Mouse (Mus musculus): ENCODE data around the gene Insl6.

The Insl6 gene

DNA sequence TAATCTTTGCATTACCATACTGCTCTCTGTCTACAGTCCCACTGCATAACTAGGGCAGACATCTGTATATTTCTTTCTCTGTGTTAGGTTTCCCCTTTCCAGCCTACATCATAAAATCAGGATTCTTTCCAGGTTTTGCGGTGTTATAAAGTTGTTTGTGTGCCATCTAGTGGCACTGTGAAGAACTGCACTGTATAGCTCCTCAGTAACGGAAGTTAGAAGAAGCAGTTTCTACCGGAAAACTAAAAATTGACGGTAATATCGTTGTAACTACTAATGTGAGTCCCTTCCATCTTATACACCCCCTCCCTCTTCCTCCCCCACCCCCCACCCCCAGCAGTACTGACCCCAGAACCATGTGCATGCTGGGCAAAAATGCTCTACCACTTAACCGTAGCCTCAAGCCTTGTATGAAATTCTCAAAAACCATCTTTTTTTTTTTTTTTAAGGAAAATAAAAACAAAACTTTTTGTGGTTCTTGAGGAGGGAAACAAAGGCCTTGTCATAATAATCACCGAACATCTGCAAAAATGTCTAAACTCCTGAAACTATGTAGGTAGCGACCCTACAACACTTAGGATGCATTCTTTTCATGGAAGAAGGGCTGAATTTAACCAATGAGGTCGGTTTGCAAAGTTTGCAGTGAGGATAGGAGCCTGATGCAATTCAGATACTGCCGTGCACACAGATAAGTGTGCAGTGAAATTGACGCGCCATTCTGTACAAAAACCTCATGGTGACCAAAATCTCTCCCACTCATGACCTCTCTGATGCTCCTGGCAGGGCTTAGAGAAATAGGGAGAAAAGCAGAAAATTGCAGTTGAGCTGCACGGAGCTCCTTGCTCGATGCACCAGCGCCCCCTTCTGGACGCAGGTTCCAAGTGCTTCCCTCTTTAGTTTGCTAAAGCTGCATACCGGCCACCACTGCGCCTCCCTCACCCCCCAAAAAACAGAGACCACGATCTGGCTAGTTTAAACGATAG lies 30.0 kb upstream of the Insl6 start:
- DNase-seq (ENCODE audit: low spot score in 2 of 2) = peak; percentile 82 to 89

DNA sequence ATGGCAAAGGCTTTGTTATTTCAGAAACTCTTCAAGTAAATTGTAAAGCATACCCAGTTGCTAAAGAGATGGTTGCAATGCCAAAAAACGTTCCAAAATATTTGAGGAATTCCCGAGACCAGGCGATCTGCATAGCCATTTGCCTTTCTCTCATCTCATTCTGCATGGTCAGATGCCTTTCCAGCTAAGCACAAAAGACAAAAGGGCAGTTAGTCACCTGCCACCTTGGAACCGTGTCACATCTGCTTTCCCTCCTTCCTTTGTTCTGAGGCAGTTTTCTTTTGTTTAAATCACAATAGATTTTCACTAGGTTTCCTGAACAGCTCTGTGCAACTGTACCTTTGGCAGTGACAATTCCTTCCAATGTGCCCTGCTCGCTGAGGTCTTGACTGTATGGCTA lies 25.8 kb upstream of the Insl6 start:
- no peak for DNase-seq (ENCODE audit: low spot score in 2 of 2)

DNA sequence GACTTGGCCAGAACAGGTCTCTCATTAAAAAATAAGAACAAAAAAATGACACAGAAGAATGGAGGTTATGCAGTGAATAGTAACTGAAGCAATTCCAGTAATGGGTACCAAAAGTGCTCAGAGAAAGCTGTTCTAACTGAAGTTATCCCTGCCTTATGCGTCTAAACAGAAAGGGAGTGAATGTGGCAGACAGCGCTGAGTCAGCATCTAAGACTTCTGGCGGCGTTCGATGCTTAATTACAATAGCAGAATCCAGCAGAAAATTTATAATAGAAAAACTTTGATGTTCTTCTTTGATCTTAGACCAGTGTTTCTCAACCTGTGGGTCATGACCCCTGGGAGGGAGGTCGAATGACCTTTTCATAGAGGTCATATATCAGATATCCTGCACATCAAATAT lies 20.5 kb upstream of the Insl6 start:
- no peak for DNase-seq (ENCODE audit: low spot score in 2 of 2)

DNA sequence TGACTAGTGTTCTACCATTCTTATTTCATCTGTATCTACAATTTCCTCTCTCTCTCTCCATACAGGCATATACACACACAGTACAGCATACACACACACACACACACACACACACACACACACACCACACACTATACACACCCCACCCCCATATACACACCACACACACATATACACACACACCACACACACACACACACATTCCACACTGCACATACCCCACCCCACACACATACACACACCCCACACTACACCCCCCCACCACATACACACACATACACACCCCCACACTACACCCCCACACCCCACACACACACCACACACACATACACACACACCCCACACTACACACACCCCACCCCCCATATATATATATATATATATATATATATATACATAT lies 19.7 kb upstream of the Insl6 start:
- no peak for DNase-seq (ENCODE audit: low spot score in 2 of 2)

DNA sequence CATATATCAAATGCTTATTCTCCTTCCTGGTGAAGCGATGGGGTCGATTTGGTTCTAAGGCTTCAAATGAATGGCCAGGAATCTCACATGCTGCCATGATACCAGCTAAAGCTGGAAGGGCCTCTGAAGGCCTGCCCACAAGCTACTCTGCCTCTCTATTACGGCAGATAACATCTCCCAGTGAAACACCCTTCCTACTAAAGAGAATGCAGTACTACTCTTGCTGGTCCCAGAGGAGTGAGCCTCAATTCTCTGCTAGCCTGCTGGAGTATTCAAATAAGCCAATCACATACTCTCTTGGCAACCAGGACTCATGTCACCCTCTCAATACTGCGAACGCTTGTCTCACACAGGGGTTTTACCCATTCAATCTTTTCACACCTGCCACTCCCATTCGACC lies 17.1 kb upstream of the Insl6 start:
- no peak for DNase-seq (ENCODE audit: low spot score in 2 of 2)

DNA sequence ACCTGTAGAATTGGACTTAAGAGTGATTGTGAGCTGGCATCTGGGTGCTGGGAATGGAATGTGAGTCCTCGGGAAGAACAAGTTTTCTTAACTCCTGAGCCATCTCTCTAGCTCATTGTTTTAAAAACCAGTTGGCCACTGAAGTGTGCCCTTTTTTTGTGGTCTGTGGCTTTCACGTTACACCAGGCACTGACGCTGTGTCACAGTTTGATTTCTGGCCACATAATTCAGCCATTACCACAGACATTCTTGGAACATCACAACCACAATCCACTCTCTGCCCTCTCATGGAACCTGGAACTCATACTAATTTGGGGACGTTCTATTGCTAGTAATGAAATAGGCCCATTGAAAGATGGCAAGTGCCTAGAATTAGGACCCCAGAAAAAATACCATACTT lies 15.9 kb upstream of the Insl6 start:
- DNase-seq (ENCODE audit: low spot score in 2 of 2) = no peak

DNA sequence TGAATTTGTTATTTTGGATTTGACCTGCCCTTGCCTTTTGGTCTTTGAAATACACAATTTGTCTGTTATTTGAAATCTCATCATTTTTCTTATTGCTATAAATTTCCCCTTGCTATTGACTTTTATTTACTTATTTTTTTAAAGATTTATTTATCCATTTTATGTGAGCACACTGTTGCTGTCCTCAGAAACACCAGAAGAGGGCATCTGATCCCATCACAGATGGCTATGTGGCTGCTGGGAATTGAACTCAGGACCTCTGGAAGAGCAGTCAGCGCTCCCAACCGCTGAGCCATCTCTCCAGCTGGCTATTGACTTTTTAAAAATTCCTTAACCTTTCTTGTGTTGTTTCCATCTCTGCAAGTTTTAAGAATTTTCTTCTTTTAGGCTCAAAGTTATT lies 11.5 kb upstream of the Insl6 start:
- DNase-seq (ENCODE audit: low spot score in 2 of 2) = no peak

DNA sequence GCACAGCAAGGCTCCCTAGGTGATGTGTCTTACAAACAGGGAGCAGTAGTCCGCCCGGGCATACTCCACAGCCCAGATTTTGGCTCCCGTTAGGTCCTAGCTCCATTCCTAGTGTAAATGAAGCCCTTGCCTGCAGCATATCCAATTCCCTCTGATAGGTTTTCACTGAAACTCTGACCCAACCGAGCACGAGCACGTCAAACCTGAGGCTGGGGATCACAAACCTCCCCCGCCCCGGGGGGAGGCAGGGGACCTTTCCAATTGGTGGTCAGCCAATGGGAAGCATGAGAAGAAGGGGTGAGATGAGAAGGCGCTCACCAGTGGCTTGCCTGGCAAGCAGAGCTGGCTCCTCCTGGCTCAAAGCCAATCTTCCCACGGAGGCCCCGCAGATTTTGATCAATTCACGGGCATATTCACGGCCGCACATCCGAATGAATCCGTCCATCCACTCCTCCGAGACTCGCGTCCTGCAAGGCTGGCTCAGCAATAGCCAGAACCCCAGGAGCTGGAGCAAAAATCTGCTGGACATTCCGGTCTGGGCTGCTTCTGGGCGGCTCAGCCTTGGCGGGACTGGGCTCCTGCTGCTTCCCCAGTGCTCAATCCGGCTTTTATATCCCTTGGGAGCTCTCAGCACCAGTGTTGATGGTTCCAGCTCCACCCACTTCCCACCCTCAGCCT lies 9.1 kb upstream of the Insl6 start, which contains the start of gene Rln1:
TSS of gene Rln1 (minus strand) at position 603 of the 678 bp plus-strand sequence.
- DNase-seq (ENCODE audit: low spot score in 2 of 2) = peak; percentile 17 to 21

DNA sequence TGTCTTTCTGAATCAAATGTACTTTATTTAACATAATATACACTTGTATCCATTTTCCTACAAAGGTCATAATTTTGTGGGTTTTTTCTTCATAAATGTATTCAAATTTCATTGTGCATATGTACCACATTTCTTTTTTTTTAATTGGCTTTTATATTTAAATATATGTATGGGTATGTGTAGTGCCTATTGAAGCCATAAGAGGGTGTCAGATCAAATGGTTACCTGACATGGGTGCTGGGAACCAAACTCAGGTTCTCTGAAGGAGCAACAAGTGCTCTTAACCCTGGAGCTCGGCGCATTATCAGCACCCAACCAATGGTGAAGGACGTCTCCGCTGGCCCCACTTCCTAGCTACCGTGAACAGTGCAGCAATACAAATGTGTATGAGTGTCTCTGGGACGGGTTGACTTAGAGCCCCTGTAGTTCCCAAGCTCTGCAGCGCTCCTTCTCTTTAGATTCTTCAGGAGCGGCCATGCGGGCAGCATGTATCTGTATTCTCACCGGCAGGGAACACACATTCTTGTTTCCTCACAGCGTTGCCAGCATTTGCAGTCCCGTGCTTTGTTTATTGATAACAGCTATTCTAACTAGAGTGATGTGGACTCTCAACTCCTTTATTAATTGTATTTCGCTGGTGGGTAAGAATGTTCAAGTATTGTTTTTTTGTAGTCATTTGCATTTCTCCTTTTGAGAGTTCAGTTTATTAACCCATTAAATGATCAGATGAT lies 1.8 kb upstream of the Insl6 start:
- no peak for DNase-seq (ENCODE audit: low spot score in 2 of 2)

DNA sequence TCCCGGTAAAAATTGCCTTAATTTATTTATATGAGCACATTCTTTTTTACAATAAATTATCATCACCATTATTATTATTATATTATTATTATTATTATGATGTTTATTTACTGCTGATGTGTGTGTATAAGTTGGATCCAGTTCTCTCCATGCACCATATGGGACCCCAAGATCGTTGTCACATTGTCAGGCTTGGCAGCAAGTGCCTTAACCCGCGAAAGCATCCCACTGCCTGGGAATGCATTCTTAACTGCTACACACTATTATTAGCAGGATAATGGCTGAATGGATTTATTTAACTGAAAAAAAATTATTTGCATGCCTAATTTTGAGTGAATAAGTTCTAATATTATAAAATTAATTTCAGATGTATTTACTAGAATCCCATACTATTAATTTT lies 1.2 kb upstream of the Insl6 start:
- DNase-seq (ENCODE audit: low spot score in 2 of 2) = no peak

DNA sequence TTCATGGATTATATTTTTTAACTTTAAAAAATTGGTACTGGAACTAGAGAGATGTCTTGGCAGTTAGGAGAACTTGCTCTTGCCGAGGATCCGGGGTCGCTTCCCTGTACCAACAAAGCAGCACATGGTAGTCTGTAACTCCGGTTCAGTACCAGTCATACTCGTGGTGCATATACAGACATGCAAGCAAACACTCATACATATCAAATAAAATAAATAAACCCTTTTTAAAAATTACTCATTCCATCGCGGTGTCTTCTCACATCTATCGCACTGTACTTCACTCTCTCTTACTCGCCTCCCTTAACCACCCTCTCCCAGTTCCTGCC lies 660 bp upstream of the Insl6 start:
- no peak for DNase-seq (ENCODE audit: low spot score in 2 of 2)

DNA sequence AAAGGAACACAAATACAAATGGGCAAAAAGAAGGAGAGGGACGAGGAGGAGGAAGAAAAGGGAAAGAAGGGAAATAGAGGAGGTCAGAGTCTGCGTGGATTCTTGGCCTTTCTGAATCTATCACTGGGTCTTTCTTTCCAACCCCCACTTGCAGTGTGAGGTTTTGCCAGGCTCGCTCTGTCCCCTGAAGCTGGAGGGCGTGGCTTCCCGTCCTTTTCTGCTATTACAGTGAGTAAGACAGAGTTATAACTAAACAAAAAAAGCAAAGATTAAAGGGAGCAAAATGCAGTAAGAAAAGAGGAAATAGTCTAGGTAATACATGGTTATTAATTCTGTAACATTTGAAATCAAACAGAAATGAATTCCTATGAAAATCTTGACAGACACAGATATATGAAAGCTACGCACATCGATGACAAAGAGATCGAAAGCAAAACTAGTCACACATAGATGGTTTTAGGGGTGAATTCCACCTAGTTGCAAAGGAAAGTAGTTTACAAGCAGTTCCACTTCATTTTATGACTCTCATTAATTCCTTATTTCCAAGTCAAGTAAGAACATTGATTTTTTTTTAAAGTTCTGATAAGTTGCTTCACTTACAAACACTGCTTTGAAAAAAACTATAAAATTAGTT lies 1.6 kb downstream of the Insl6 start:
- DNase-seq (ENCODE audit: low spot score in 2 of 2) = no peak

DNA sequence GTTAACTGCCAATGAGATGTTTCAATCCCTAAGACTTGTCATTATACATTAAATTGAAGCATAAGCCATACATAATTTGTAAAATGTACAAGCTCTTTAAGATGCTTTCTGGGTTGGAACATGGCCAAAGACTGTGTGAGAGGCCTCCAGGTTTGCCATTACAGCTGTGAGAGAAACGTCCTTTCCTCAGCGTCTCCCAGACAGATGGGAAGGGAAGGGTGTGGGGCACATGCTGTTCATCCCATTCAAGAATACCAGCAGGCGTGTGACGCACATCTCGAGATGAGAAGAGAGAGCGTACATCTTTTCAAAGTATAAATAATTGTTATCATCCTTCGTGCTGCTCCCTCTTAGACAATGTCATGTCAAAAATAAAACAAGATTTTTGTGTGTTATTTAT lies 12.5 kb downstream of the Insl6 start:
- no peak for DNase-seq (ENCODE audit: low spot score in 2 of 2)

DNA sequence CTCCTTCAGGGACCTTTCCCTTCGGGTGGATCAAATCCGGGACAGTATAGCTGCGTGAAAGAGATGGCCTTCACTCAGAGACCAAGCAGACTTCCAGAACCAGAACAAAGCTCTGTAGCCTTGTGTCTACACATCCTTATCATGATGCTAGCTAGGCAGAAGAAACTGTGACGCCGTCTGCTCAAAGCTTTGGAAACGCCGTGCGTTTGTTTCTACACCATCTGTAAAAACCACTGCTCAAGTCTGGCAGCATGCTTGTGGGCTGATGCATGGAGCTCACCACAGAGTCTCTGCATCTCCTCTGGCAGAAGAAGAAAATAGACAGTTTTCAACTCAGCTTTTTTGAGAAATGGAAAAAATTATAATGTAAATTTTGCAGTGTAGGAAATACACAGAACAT lies 13.4 kb downstream of the Insl6 start:
- peak; percentile 27 to 60 for DNase-seq (ENCODE audit: low spot score in 2 of 2)

DNA sequence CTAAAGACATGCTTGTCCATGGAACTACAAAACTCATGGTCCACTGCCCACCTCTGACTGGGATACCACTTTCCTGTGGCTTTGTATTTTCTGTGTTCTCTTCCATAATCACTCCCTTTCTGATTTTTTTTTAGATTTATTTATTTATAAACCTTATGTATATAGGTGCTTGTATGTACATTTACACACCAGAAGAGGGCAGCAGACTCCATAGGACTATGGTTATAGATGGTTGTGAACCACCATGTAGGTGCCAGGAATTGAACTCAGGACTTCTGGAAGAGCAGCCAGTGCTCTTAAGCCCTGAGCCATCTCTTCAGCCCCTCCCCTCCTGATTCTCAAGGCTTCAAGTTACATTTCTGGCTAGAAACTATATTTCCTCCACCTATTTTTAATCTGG lies 16.3 kb downstream of the Insl6 start:
- no peak for DNase-seq (ENCODE audit: low spot score in 2 of 2)

DNA sequence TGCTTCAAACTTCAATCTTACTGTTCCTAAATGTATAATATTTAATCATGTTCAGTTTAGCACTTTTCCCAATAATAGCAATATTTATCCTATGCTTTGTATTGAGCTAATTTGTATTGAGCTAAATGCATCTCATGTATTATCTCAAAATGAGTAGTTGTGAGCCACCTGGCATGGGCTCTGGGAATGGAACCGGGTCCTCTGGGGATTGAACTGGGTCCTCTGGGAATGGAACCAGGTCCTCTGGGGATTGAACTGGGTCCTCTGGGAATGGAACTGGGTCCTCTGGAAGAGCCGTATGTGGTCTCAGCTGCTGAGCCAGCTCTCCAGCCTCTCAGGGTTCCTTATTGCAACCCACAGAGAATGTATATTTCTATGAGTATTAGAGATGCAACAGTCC lies 23.0 kb downstream of the Insl6 start:
- DNase-seq (ENCODE audit: low spot score in 2 of 2) = no peak

DNA sequence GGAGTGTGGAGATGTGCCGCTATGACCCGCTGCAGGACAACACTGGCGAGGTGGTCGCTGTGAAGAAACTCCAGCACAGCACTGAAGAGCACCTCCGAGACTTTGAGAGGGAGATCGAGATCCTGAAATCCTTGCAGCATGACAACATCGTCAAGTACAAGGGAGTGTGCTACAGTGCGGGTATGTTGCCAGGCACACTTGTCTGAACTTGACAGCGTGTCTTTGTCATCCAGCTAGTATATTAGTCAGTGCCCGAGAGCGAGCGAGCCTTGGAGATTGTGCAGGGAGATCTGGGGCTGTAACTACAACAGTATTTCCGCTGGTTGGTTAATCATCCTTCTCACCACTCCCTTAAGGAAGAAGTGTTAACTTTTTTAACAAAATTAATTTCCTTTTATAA lies 24.2 kb downstream of the Insl6 start:
- DNase-seq (ENCODE audit: low spot score in 2 of 2) = no peak

DNA sequence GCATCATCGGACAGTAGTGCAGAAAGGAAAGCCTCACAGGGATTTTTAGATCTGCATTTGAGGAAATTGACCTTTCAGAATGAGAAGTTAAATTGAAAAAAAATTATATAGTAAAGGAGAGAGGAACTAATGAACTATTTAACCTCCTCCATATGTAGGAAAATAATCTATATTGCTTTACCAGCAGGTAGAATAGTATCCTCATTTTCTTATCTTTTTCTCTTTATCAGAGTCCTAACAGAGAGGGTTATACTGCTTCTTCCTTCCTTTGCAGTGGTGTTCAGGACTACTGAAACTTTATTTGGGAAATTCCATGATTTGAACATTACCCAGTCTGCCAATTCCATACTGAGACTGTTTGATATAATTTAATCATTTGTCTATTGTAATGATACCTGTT lies 27.8 kb downstream of the Insl6 start:
- DNase-seq (ENCODE audit: low spot score in 2 of 2) = no peak

DNA sequence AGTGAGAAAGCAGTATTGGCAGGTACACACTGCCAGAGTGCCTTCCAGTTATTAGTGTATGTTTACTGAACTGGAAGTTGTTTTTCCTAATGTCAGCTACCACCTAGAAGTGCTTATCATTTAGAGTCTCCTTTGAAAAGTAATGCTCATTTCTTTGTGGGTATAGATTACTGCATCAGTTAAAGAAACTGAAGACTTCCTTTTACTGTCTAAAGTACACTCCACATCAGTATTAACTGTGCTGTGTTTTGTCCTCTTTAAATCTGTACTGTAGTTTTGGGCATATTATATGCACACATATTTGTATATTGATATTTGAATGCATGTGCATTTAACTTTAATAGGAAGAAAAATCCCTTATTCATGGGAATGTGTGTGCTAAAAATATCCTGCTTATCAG lies 29.0 kb downstream of the Insl6 start:
- DNase-seq (ENCODE audit: low spot score in 2 of 2) = no peak

DNA sequence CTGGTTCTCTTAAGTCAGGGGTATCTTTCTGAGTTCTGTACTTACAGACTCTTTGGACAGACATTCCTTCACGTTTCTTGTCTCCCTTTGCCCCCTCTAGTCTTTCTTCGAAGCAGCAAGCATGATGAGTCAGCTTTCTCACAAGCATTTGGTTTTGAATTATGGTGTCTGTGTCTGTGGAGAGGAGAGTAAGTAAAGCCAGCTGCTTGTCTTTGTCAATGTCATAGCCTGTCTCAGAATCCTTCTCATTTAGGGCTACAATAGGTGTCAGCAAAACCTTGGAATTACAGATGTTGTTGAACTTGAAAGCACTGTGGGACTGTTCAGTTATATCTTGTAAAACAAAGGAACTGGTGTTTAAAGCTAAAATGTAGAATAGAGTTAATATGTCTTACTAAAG lies 30.4 kb downstream of the Insl6 start:
- DNase-seq (ENCODE audit: low spot score in 2 of 2) = no peak

DNA sequence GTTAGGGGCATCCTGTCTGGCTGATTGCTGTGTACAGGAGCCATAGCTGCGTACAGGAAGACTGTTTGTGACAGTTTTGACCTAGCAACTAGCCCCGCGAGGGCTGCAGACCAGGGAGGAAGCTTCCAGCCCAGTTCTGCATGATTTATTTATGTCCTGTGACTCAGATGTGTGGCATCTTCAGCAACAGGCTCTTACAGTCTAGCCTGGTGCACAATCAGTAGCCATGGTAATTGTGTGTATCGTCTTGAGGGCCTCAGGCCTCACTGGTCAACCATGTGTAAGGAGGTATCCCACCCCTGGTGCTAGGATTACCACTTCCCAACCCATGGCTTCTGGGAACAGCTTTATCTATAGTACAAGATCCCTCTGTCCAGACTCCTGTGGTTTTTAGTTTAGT lies 32.6 kb downstream of the Insl6 start:
- no peak for DNase-seq (ENCODE audit: low spot score in 2 of 2)

DNA sequence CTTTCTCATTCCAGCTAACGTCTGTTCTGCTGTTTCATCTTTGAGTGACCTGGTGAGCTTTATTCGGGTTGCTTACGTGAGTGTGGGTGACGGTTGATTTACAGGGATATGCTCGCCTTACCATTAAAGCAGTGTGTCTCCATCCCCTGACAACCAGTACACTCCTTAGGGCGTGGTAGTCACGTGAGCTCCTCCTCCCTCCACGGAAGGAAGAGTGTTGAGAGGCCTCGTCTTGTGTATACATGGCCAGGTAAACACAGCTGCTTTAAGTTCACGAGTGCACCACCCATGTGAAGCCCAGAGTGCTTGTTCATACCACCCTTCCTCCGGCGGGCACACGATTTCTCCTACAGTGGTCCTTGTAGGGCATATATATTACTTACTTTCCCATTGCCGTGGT lies 33.6 kb downstream of the Insl6 start:
- DNase-seq (ENCODE audit: low spot score in 2 of 2) = no peak

Measured in frontal cortex, postnatal 36 days (tissue).